Mouse (Mus musculus) cerebellum, postnatal 4 days (tissue): ENCODE measurements at regions not wholly inside any gene's neighbourhood (a gene's known extent, or its start where the extent isn't known, plus 50 kb on each side); places are given as distances from the start of the nearest gene placed in this dataset.

Source experiments
- DNase-seq, 2 experiments: peaks; one replicate each; pipeline ENCODE4 v3.0.0; 2022; ENCODE audit warnings: low spot score in 2 of 2, mixed read lengths in 1 of 2

GRCm38 (mm10) chr10:37227889-37228288 lies 89.2 kb upstream of the Marcks start:
- no peak for DNase-seq

GRCm38 (mm10) chr10:37221730-37222129 lies 83.0 kb upstream of the Marcks start:
- no peak for DNase-seq

GRCm38 (mm10) chr10:37220434-37220833 lies 81.7 kb upstream of the Marcks start:
- no peak for DNase-seq

GRCm38 (mm10) chr10:37219936-37220335 lies 81.2 kb upstream of the Marcks start:
- no peak for DNase-seq

GRCm38 (mm10) chr10:37219381-37219780 lies 80.7 kb upstream of the Marcks start:
- no peak for DNase-seq

GRCm38 (mm10) chr10:37214656-37215055 lies 75.9 kb upstream of the Marcks start:
- no peak for DNase-seq

GRCm38 (mm10) chr10:37212350-37213035 lies 73.8 kb upstream of the Marcks start:
- no peak for DNase-seq

- no peak for DNase-seq
Observed at GRCm38 (mm10) chr10:37211305-37211704, 72.6 kb upstream of the Marcks start.

- no peak for DNase-seq
Observed at GRCm38 (mm10) chr10:37210223-37210622, 71.5 kb upstream of the Marcks start.

- no peak for DNase-seq
Observed at GRCm38 (mm10) chr10:37206986-37207385, 68.3 kb upstream of the Marcks start.

- DNase-seq = no peak
Observed at GRCm38 (mm10) chr10:37206546-37206945, 67.8 kb upstream of the Marcks start.

- DNase-seq = no peak
Observed at GRCm38 (mm10) chr10:37203709-37204108, 65.0 kb upstream of the Marcks start.

- no peak for DNase-seq
Observed at GRCm38 (mm10) chr10:37194798-37195453, 56.2 kb upstream of the Marcks start.

- no peak for DNase-seq
Observed at GRCm38 (mm10) chr10:37194131-37194797, 55.5 kb upstream of the Marcks start.

- no peak for DNase-seq
Observed at GRCm38 (mm10) chr10:37192661-37193060, 53.9 kb upstream of the Marcks start.

GRCm38 (mm10) chr10:37190092-37190491 lies 51.4 kb upstream of the Marcks start:
- DNase-seq = no peak
